Mouse (Mus musculus) lung, adult 2 months (tissue): ENCODE measurements around the gene Arl15.

Source experiments
- CTCF ChIP-seq: fragments of 200-500 bp; IDR thresholded peaks from 2 replicates; pipeline ENCODE4 v1.5.1; 2011; ENCODE audit warnings: mild to moderate bottlenecking, low read length, control low read depth; ENCODE audit not compliant: insufficient read depth
- POLR2A ChIP-seq: fragments of 200-500 bp; IDR thresholded peaks from 2 replicates; pipeline ENCODE4 v1.6.1; 2011; ENCODE audit warnings: low read depth, mild to moderate bottlenecking, control low read depth, low read length, borderline replicate concordance; ENCODE audit errors: extremely low read depth

DNA sequence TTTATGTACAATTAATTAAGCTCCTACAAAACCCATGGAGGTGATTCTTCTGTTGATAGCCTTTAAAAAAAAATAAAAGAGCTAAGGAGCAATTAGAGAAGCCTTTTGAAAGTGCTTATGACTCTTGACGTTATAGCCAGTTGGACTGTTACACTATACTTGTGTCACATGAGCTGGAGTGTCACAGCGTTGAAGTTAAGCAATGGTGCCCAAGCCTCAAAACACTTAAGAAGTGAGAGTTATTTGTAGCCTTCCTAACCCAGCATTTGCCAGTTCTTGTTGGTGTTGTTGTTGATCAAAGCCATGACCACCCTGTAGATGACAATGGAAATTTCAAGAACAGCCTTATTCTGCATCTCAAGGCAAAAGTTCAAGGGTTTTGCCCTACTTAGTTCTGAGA, 198.8 kb downstream of the Arl15 start:
- TF ChIP-seq CTCF (no peak), POLR2A (no peak)
